In the genomic region with DNA sequence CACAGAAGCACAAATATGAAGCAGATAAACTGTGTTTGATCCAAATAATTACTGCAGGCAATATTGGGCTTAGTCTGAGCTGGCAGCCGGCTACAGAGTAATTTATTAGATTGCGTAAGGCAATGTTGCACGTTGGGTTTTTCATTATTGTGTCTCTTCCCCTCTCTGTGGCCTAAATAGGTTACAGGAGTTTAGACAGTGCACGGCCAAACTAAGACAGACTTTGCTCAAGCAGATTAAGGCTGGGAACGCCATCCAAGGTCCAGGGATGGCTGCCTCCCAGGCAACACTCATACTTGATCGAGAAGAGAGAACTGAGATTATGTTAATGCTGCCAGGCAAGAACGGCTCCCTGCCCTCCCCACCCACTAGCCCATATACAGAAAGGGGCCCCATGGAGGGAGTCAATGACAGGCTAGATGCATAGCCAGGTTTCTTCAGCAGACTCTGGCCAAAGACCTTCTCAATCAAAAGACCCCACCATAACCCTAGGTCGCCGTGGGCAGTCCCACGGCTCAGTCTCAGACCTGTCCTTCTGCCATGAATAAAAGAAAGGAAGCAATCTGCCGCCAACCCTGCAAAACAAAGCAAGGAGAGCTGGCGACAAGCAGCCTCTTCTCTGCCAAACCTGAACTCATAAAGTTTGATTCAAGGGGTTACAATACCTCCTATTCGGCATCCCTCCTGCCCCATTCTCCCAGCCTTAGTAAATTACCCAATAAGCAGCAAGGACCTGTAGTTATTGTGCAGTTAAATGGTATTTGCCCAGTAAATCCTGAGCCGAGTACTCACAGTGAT, we compare ENCODE assay signal across 12 mouse cellular contexts.
DNase-seq lines count a peak whose midpoint lies in the region; ATAC-seq and TF ChIP-seq lines count a peak whose summit lies in the region.
"Had no signal": no experiment of that assay in that cellular context is flagged by ENCODE, and none has a peak within 500 bp of the region (broad histone marks: within the 10 kb centered on the region; RNA-seq: fewer than 3 reads in every experiment).

No protein-coding gene starts in this region.

- peaks cover 41% of the 10 kb centered on the region for H3K4me1 ChIP-seq in forebrain, embryonic 15.5 days
- H3K4me1 ChIP-seq in forebrain, embryonic 12.5 days: peaks cover 6% of the 10 kb centered on the region
- H3K4me1 ChIP-seq in limb, embryonic 13.5 days: peaks cover 12% of the 10 kb centered on the region; the same call in 1 of the 2 replicates
- no peaks in the 10 kb centered on the region for H3K4me1 ChIP-seq in limb, embryonic 10.5 days
- peaks cover 24% of the 10 kb centered on the region for H3K4me1 ChIP-seq in forebrain, embryonic 16.5 days (replicated peaks; ENCODE audit: control insufficient read depth, insufficient read depth, low read length)
- H3K4me1 ChIP-seq in limb, embryonic 14.5 days (ENCODE audit: control insufficient read depth, insufficient read depth, low read length): no peaks in the 10 kb centered on the region
- H3K4me1 ChIP-seq: embryonic facial prominence, embryonic 10.5 days had no signal

- 32% methylated on average over 14 of the region's 14 CpGs for WGBS in forebrain, embryonic 15.5 days
- 58% methylated on average over 14 of the region's 14 CpGs for WGBS in forebrain, embryonic 12.5 days
- WGBS in limb, embryonic 13.5 days: 49% methylated on average over 14 of the region's 14 CpGs
- 86% methylated on average over 14 of the region's 14 CpGs for WGBS in limb, embryonic 10.5 days
- 29% methylated on average over 14 of the region's 14 CpGs for WGBS in forebrain, embryonic 16.5 days
- 50% methylated on average over 14 of the region's 14 CpGs for WGBS in limb, embryonic 14.5 days

- no peak overlapping the region for H3K9ac ChIP-seq in forebrain, embryonic 15.5 days (replicated peaks)
- H3K9ac ChIP-seq in forebrain, embryonic 12.5 days: no peak overlapping the region
- no peak overlapping the region for H3K9ac ChIP-seq in limb, embryonic 13.5 days
- no peak overlapping the region for H3K9ac ChIP-seq in forebrain, embryonic 16.5 days (replicated peaks; ENCODE audit: low read depth, low read length)
- H3K9ac ChIP-seq in limb, embryonic 14.5 days (ENCODE audit: low read depth, low read length, severe bottlenecking): no peak overlapping the region
- H3K9ac ChIP-seq: liver, embryonic 14.5 days had no signal

- no peaks in the 10 kb centered on the region for H3K9me3 ChIP-seq in forebrain, embryonic 15.5 days
- no peaks in the 10 kb centered on the region for H3K9me3 ChIP-seq in forebrain, embryonic 12.5 days
- no peaks in the 10 kb centered on the region for H3K9me3 ChIP-seq in limb, embryonic 13.5 days
- no peaks in the 10 kb centered on the region for H3K9me3 ChIP-seq in limb, embryonic 10.5 days (replicated peaks)
- no peaks in the 10 kb centered on the region for H3K9me3 ChIP-seq in forebrain, embryonic 16.5 days (ENCODE audit: control insufficient read depth, low read length)
- no peaks in the 10 kb centered on the region for H3K9me3 ChIP-seq in limb, embryonic 14.5 days (ENCODE audit: control insufficient read depth, low read length)
- H3K9me3 ChIP-seq: embryonic facial prominence, embryonic 10.5 days had no signal

- no peak for DNase-seq in limb, embryonic 10.5 days (ENCODE audit: low spot score)
- DNase-seq in limb, embryonic 14.5 days (ENCODE audit: low spot score): peak; percentile 17
- no peak for DNase-seq in testis, postnatal 14 days (ENCODE audit: low spot score)
- DNase-seq: kidney, adult 18-20 months; kidney, postnatal 25 days; thymus, postnatal 25 days had no signal

- H3K4me3 ChIP-seq in forebrain, embryonic 15.5 days: no peak overlapping the region
- H3K4me3 ChIP-seq in forebrain, embryonic 12.5 days (replicated peaks): no peak overlapping the region
- H3K4me3 ChIP-seq in limb, embryonic 13.5 days: no peak overlapping the region
- no peak overlapping the region for H3K4me3 ChIP-seq in limb, embryonic 10.5 days
- no peak overlapping the region for H3K4me3 ChIP-seq in forebrain, embryonic 16.5 days (replicated peaks; ENCODE audit: low read length)
- no peak overlapping the region for H3K4me3 ChIP-seq in limb, embryonic 14.5 days (replicated peaks; ENCODE audit: low read length)
- H3K4me3 ChIP-seq: embryonic facial prominence, embryonic 10.5 days had no signal

- H3K36me3 ChIP-seq in forebrain, embryonic 15.5 days: no peaks in the 10 kb centered on the region
- H3K36me3 ChIP-seq in forebrain, embryonic 12.5 days (replicated peaks): no peaks in the 10 kb centered on the region
- H3K36me3 ChIP-seq in limb, embryonic 13.5 days: no peaks in the 10 kb centered on the region
- no peaks in the 10 kb centered on the region for H3K36me3 ChIP-seq in limb, embryonic 10.5 days
- no peaks in the 10 kb centered on the region for H3K36me3 ChIP-seq in forebrain, embryonic 16.5 days (ENCODE audit: control insufficient read depth, insufficient read depth)
- H3K36me3 ChIP-seq in limb, embryonic 14.5 days (ENCODE audit: control insufficient read depth, insufficient read depth, low read length): no peaks in the 10 kb centered on the region
- H3K36me3 ChIP-seq: embryonic facial prominence, embryonic 10.5 days had no signal

- ATAC-seq in forebrain, embryonic 15.5 days (replicated peaks): peak; percentile 62
- ATAC-seq in forebrain, embryonic 12.5 days (ENCODE audit: low FRiP score): no peak
- ATAC-seq in limb, embryonic 13.5 days (ENCODE audit: low FRiP score, low read depth): 0 out of 2 replicates have a peak, but pooled peaks have one; percentile 11
- ATAC-seq in forebrain, embryonic 16.5 days: peak; percentile 69
- no peak for ATAC-seq in limb, embryonic 14.5 days (ENCODE audit: low FRiP score, low read depth)

- peak overlapping the region; percentile 44 for H3K27ac ChIP-seq in forebrain, embryonic 15.5 days (replicated peaks)
- no peak overlapping the region for H3K27ac ChIP-seq in forebrain, embryonic 12.5 days
- no peak overlapping the region for H3K27ac ChIP-seq in limb, embryonic 13.5 days
- no peak overlapping the region for H3K27ac ChIP-seq in limb, embryonic 10.5 days
- no peak overlapping the region for H3K27ac ChIP-seq in forebrain, embryonic 16.5 days (ENCODE audit: low read length)
- no peak overlapping the region for H3K27ac ChIP-seq in limb, embryonic 14.5 days (replicated peaks; ENCODE audit: low read depth, low read length)
- H3K27ac ChIP-seq: embryonic facial prominence, embryonic 10.5 days; liver, embryonic 14.5 days had no signal

- no peaks in the 10 kb centered on the region for H3K27me3 ChIP-seq in forebrain, embryonic 15.5 days
- no peaks in the 10 kb centered on the region for H3K27me3 ChIP-seq in forebrain, embryonic 12.5 days
- H3K27me3 ChIP-seq in limb, embryonic 13.5 days: no peaks in the 10 kb centered on the region
- no peaks in the 10 kb centered on the region for H3K27me3 ChIP-seq in limb, embryonic 10.5 days (ENCODE audit: low read depth, poor library complexity, severe bottlenecking)
- no peaks in the 10 kb centered on the region for H3K27me3 ChIP-seq in forebrain, embryonic 16.5 days (replicated peaks; ENCODE audit: control insufficient read depth, insufficient read depth, low read length)
- no peaks in the 10 kb centered on the region for H3K27me3 ChIP-seq in limb, embryonic 14.5 days (ENCODE audit: control insufficient read depth, insufficient read depth, low read length)

- no peak for TF ChIP-seq POLR2A in limb, embryonic 14.5 days (IDR thresholded peaks at IDR 0.05; ENCODE audit: borderline replicate concordance, extremely low read depth, insufficient read depth, insufficient read length)

- no peak overlapping the region for H3K4me2 ChIP-seq in forebrain, embryonic 15.5 days (replicated peaks)
- H3K4me2 ChIP-seq in forebrain, embryonic 12.5 days: no peak overlapping the region
- no peak overlapping the region for H3K4me2 ChIP-seq in limb, embryonic 13.5 days (replicated peaks)
- H3K4me2 ChIP-seq in forebrain, embryonic 16.5 days (ENCODE audit: low read length): no peak overlapping the region
- no peak overlapping the region for H3K4me2 ChIP-seq in limb, embryonic 14.5 days (replicated peaks; ENCODE audit: low read depth, low read length, severe bottlenecking)

Comparison
In these comparisons a context has a peak if more than half of its experiments do, and no peak if none do; other contexts are left out.
1. ATAC-seq: peak in forebrain, embryonic 15.5 days (single experiment), limb, embryonic 13.5 days (single experiment) and forebrain, embryonic 16.5 days (single experiment); none in forebrain, embryonic 12.5 days (single experiment) and limb, embryonic 14.5 days (single experiment).